Mouse (Mus musculus): ENCODE measurements around the gene Asap2. TPM values are rescaled to one million over a fixed set of nuclear protein-coding genes. Genes with fewer than 3 reads are reported as not detected.

The Asap2 gene
- polyA plus RNA-seq, 1 experiment: 6.6 TPM

DNA sequence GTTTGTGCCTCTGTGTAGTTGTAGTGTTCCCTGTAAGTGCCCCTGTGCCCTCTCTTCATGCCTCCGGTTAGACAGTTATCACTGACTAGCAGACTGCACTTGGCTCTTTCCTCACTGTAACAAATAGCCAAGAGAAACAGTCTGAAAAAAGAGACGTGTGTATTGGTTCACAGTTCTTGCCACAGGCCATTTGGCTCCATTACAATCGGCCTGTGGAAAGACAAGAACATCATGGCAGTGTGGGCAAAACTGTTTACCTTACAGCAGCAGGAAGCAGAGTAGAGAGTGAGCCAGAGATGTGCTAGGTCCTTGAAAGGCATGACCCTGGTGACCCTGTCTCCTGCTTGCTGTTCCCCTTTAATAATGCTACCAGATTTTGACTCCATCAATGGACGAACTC, 271.3 kb downstream of the Asap2 start:
- TF ChIP-seq CTCF (IDR thresholded peaks at IDR 0.05; ENCODE audit: control insufficient read depth, insufficient read depth, low read length) (no peak), POLR2A (IDR thresholded peaks at IDR 0.05; ENCODE audit: borderline replicate concordance, control insufficient read depth, low read depth, low read length) (no peak)
- H3K27ac ChIP-seq (ENCODE audit: control insufficient read depth, insufficient read depth, low read depth, low read length, poor library complexity): no peak overlapping the region
- H3K4me1 ChIP-seq (ENCODE audit: control insufficient read depth, insufficient read depth, low read length): no peaks in the 10 kb centered on the region
- WGBS: 73% methylated on average over 4 of the region's 4 CpGs
- no peak overlapping the region for H3K4me3 ChIP-seq (replicated peaks; ENCODE audit: control insufficient read depth, low read depth, low read length)

DNA sequence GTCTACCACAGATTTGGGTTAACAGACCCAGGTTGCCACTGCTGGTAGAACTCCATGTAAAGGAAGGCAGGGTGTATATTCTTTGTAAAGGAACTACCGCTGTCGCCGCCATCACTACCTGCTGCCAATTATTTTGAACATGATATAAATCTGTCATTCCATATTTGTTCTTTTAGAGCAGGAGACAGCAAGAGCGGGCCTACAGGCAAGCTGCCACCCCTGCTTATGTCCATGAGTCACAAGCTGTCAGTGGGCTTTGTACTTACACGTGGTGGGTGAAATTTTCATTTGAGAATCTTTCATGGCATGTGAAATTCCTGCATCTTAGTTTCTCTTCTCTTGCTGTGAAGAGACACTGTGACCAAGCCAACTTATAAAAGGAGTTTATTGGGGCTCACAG, 273.0 kb downstream of the Asap2 start:
- Histone ChIP-seq H3K4me1 (ENCODE audit: control insufficient read depth, insufficient read depth, low read length) (no peaks in the 10 kb centered on the region), H3K4me3 (replicated peaks; ENCODE audit: control insufficient read depth, low read depth, low read length) (no peak overlapping the region), H3K27ac (ENCODE audit: control insufficient read depth, insufficient read depth, low read depth, low read length, poor library complexity) (no peak overlapping the region)
- TF ChIP-seq CTCF (IDR thresholded peaks at IDR 0.05; ENCODE audit: control insufficient read depth, insufficient read depth, low read length) (no peak), POLR2A (IDR thresholded peaks at IDR 0.05; ENCODE audit: borderline replicate concordance, control insufficient read depth, low read depth, low read length) (no peak)
- WGBS: 84% methylated on average over 5 of the region's 5 CpGs

DNA sequence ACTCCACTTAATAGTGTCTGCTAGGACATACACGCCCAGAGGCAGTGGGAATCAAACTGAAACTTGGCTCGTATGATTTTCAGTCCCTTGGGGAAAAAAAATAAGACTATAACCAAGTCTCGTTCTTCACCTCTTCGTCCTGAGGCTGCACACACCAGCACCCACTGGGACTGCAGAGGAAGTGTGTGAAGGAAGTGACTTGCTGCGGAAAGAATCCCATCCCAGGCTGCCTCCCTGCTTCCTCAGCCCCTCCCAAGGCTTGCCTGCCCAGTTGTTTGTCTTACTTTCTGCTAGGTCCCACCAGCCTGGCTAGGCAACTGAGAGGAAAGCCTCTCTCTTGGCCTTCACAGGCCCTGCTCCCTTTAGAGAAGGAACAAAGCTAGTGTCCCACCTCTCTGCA, 274.0 kb downstream of the Asap2 start:
- WGBS: 18% methylated on average over 5 of the region's 5 CpGs
- no peak for TF ChIP-seq CTCF (IDR thresholded peaks at IDR 0.05; ENCODE audit: control insufficient read depth, insufficient read depth, low read length)
- no peak for TF ChIP-seq POLR2A (IDR thresholded peaks at IDR 0.05; ENCODE audit: borderline replicate concordance, control insufficient read depth, low read depth, low read length)
- H3K4me1 ChIP-seq (ENCODE audit: control insufficient read depth, insufficient read depth, low read length): no peaks in the 10 kb centered on the region
- H3K27ac ChIP-seq (ENCODE audit: control insufficient read depth, insufficient read depth, low read depth, low read length, poor library complexity): no peak overlapping the region
- no peak overlapping the region for H3K4me3 ChIP-seq (replicated peaks; ENCODE audit: control insufficient read depth, low read depth, low read length)

DNA sequence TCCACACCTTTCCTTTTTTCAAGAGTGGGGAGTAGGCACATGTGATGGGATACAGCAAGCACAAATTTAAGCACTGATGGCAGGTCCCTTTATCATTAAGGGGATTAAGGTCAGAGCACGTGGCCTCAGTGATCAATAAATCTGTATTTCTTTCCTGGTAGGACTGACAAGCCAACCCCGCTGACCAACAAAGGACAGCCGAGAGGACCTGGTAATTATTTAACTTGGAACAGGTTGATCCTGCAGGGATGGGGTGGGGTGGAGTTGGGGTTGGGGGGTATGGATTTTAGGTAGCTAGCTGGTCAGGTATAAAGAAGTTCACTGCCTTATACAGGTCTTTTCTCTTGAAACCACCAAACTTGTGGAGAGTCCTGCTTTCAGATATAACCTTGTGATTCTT, 274.7 kb downstream of the Asap2 start:
- WGBS: 79% methylated on average over 3 of the region's 3 CpGs
- Histone ChIP-seq H3K27ac (ENCODE audit: control insufficient read depth, insufficient read depth, low read depth, low read length, poor library complexity) (no peak overlapping the region), H3K4me1 (ENCODE audit: control insufficient read depth, insufficient read depth, low read length) (no peaks in the 10 kb centered on the region)

DNA sequence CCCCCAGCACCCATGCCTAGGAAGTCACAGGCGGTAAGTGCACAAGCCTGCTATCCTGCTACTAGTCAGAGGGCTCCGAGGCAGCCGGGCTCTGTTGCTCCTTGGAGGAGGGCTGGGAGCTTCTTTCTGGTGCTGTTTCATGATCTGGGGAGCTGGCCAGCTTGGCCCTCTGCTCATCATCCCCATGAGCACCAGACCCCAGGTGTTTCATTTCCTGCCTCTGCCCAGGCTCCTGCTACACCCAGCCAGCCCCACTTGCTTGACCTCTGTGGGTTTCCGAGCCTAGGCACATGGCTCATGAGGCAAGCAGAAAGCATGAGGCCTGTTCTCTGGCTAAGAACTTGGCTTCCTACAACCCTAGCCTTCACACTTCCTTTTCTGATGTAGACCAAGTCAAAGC, 275.2 kb downstream of the Asap2 start:
- TF ChIP-seq CTCF (IDR thresholded peaks at IDR 0.05; ENCODE audit: control insufficient read depth, insufficient read depth, low read length) (no peak), POLR2A (IDR thresholded peaks at IDR 0.05; ENCODE audit: borderline replicate concordance, control insufficient read depth, low read depth, low read length) (no peak)
- H3K27ac ChIP-seq (ENCODE audit: control insufficient read depth, insufficient read depth, low read depth, low read length, poor library complexity): no peak overlapping the region
- no peaks in the 10 kb centered on the region for H3K4me1 ChIP-seq (ENCODE audit: control insufficient read depth, insufficient read depth, low read length)
- no peak overlapping the region for H3K4me3 ChIP-seq (replicated peaks; ENCODE audit: control insufficient read depth, low read depth, low read length)
- WGBS: 88% methylated on average over 4 of the region's 4 CpGs

More for the DNA sequence above, 274.7 kb downstream of the Asap2 start:
- TF ChIP-seq CTCF (IDR thresholded peaks at IDR 0.05; ENCODE audit: control insufficient read depth, insufficient read depth, low read length) (no peak), POLR2A (IDR thresholded peaks at IDR 0.05; ENCODE audit: borderline replicate concordance, control insufficient read depth, low read depth, low read length) (no peak)
- no peak overlapping the region for H3K4me3 ChIP-seq (replicated peaks; ENCODE audit: control insufficient read depth, low read depth, low read length)

DNA sequence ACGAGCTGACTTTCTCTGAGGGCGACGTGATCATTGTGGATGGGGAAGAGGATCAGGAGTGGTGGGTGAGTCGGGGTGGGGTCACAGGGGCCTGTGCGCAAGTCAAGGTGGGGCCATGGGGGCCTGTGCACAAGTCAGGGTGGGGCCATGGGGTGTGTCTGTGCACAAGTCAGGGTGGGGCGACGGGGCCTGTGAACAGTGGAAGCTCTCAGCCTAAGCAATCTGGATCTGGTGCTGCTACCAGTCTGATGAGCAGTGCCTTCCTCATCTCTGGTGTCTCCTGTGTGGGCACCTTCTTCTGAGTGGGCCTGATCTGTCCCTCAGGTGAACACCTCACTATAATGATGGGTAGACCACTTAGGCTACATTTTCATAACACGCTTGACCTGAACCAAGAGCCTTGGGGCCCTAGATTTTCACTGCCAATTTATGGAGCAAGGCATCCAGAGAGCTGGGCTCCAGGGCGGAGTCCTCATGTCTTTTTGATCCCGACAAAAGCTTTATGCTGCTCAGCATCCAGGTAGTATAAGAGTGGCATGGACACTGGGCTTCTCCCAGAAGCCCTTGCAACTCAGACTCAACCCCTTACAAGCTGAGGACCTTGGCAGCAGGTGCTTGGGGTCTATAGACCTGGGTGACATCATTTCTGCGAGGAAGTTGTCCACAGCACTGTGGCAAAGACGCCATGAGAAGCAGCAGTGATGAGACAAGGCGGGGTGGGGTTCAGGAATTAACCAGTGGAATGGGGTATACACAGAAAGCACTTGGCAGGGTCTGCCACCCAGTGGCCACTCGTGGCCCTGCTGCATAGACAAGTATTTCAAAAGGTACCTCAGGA, 275.9 kb downstream of the Asap2 start:
- no peak overlapping the region for H3K4me3 ChIP-seq (replicated peaks; ENCODE audit: control insufficient read depth, low read depth, low read length)
- H3K27ac ChIP-seq (ENCODE audit: control insufficient read depth, insufficient read depth, low read depth, low read length, poor library complexity): no peak overlapping the region
- H3K4me1 ChIP-seq (ENCODE audit: control insufficient read depth, insufficient read depth, low read length): no peaks in the 10 kb centered on the region
- TF ChIP-seq POLR2A (IDR thresholded peaks at IDR 0.05; ENCODE audit: borderline replicate concordance, control insufficient read depth, low read depth, low read length): no peak
- TF ChIP-seq CTCF (IDR thresholded peaks at IDR 0.05; ENCODE audit: control insufficient read depth, insufficient read depth, low read length): peak; percentile 70
- 69% methylated on average over 14 of the region's 14 CpGs for WGBS

DNA sequence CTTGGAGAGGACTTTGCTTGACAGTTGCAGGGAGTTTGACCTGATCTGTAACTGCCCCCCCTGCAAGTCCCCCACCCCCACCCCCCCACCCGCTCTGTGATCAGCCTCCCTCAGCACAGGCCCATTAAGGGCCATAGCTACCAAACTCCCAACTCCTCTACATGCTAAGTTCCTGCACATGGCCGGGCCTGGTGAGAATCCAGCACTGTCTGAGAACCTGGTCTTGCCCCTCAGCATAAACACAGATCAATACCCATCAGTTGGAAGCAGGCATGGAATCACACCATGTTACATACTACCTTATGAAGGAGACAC, 276.5 kb downstream of the Asap2 start:
- Histone ChIP-seq H3K4me1 (ENCODE audit: control insufficient read depth, insufficient read depth, low read length) (no peaks in the 10 kb centered on the region), H3K27ac (ENCODE audit: control insufficient read depth, insufficient read depth, low read depth, low read length, poor library complexity) (no peak overlapping the region), H3K4me3 (replicated peaks; ENCODE audit: control insufficient read depth, low read depth, low read length) (no peak overlapping the region)
- TF ChIP-seq POLR2A (IDR thresholded peaks at IDR 0.05; ENCODE audit: borderline replicate concordance, control insufficient read depth, low read depth, low read length): no peak
- TF ChIP-seq CTCF (IDR thresholded peaks at IDR 0.05; ENCODE audit: control insufficient read depth, insufficient read depth, low read length): no peak
- 85% methylated on average over 2 of the region's 2 CpGs for WGBS

DNA sequence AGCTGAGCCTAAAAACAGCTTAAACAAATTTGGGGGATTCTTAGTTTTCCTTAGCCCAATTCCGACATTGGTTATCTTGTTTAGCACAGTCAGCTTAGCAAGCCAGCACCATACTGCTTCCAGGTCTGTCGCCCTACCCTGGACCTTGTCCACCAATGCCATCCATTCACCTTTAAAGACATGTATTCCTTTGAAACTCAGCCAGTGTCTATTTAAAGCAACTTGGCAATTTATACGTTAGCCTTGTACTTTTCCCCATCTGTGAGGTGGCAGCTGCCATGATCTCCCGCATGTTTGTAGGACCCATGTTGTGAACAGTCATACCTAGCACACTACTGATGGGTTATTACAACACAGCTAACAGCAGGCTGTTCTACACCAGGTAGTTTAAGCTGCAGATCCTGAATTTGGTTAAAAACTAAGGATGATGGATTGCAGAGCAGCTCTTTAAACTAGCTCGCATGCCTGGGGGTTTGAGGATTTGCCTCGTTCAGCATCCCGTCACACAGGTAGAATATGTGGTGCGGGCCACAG, 277.9 kb downstream of the Asap2 start:
- TF ChIP-seq POLR2A (IDR thresholded peaks at IDR 0.05; ENCODE audit: borderline replicate concordance, control insufficient read depth, low read depth, low read length) (no peak), CTCF (IDR thresholded peaks at IDR 0.05; ENCODE audit: control insufficient read depth, insufficient read depth, low read length) (no peak)
- 91% methylated on average over 8 of the region's 8 CpGs for WGBS

More for the DNA sequence above, 277.9 kb downstream of the Asap2 start:
- no peak overlapping the region for H3K4me3 ChIP-seq (replicated peaks; ENCODE audit: control insufficient read depth, low read depth, low read length)
- no peaks in the 10 kb centered on the region for H3K4me1 ChIP-seq (ENCODE audit: control insufficient read depth, insufficient read depth, low read length)
- no peak overlapping the region for H3K27ac ChIP-seq (ENCODE audit: control insufficient read depth, insufficient read depth, low read depth, low read length, poor library complexity)

Data from bone marrow, adult 2 months (tissue).